Mouse (Mus musculus): Measurements from ENCODE around the gene Cox7a1. TPM values are rescaled to one million over a fixed set of nuclear protein-coding genes. Genes with fewer than 3 reads are reported as not detected.
"Not testable (repeated sequence)": the region's sequence is repeated elsewhere in the genome, so short reads cannot be mapped to it uniquely, and the experiment has no call there.

Cox7a1 gene
- polyA plus RNA-seq, 1 experiment from 2014 or later = 4.5 TPM

DNA sequence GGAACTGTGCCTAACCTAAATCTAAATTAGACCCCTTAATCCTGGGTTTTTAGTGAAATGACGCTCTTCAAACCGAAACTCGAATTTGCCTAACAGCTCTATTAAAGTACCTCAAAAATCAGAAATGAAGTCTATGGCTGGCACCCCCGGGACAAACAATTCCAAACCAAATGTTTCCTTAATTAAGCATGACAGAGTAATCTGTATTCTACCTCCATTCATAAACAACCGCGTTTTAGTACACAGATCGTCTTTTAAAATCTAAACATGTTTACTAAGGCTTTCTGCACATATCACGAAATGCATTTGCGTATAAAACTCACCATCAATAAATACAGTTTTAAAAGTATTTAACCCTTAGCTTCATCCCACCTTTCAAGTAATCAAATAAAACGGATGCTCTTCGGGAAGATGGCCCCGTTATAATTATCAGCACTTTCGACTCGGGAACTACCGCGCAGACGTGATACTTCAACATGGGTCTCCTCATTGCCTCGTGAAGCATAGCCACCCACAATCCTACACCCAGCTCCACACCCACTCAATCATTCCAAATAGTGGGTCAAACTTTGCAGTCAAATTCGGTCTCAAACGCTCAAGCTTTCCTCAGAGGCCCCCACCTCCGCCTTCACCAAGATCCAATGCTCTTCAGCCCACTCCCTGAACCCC, 14.9 kb upstream of the Cox7a1 start:
- H3K9ac ChIP-seq (ENCODE audit: low read depth, low read length) = peak overlapping the region; percentile 93
- peak overlapping the region; percentile 94 for H3K27ac ChIP-seq (ENCODE audit: low read depth, low read length)
- ATAC-seq (ENCODE audit: low FRiP score, low TSS enrichment) = peak; percentile 38; the same call in 1 of the 2 replicates
- H3K9me3 ChIP-seq (ENCODE audit: control insufficient read depth, low read length) = peaks cover 35% of the 10 kb centered on the region
- H3K36me3 ChIP-seq (ENCODE audit: control insufficient read depth, insufficient read depth, low read length) = peaks cover 27% of the 10 kb centered on the region; the same call in 1 of the 2 replicates
- H3K27me3 ChIP-seq (ENCODE audit: control insufficient read depth, insufficient read depth, low read length) = no peaks in the 10 kb centered on the region
- peaks cover 6% of the 10 kb centered on the region for H3K4me1 ChIP-seq (ENCODE audit: control insufficient read depth, insufficient read depth, low read length)
- peak overlapping the region; percentile 77 for H3K4me3 ChIP-seq (ENCODE audit: low read length)
- peak overlapping the region; percentile 68 for H3K4me2 ChIP-seq (replicated peaks; ENCODE audit: low read depth, low read length)
- WGBS = 2% methylated on average over 21 of the region's 21 CpGs

- H3K9ac ChIP-seq (ENCODE audit: low read depth, low read length) = peak within 1 kb of the TSS; percentile 93
- peaks cover 29% of the 10 kb centered on the region for H3K9me3 ChIP-seq (ENCODE audit: control insufficient read depth, low read length)
- no peaks in the 10 kb centered on the region for H3K27me3 ChIP-seq (ENCODE audit: control insufficient read depth, insufficient read depth, low read length)
- H3K4me1 ChIP-seq (ENCODE audit: control insufficient read depth, insufficient read depth, low read length) = peaks cover 6% of the 10 kb centered on the region
- peaks cover 23% of the 10 kb centered on the region; the same call in 1 of the 2 replicates for H3K36me3 ChIP-seq (ENCODE audit: control insufficient read depth, insufficient read depth, low read length)
- peak; percentile 97 for ATAC-seq (ENCODE audit: low FRiP score, low TSS enrichment)
- H3K4me3 ChIP-seq (ENCODE audit: low read length) = peak within 1 kb of the TSS; percentile 77
- H3K4me2 ChIP-seq (replicated peaks; ENCODE audit: low read depth, low read length) = peak within 1 kb of the TSS; percentile 68
- peak within 1 kb of the TSS; percentile 94 for H3K27ac ChIP-seq (ENCODE audit: low read depth, low read length)
- WGBS = under 1% methylated on average over 36 of the region's 36 CpGs
These were observed 14.2 kb upstream of the Cox7a1 start, which contains the start of gene Zfp146 for GRCm38 (mm10) chr7:30169583-30170282. Gene Zfp146 (minus strand): TSS chr7:30169750.

GRCm38 (mm10) chr7:30170283-30170951, 13.5 kb upstream of the Cox7a1 start:
- Histone ChIP-seq H3K36me3 (ENCODE audit: control insufficient read depth, insufficient read depth, low read length) (peaks cover 17% of the 10 kb centered on the region; the same call in 1 of the 2 replicates), H3K4me3 (ENCODE audit: low read length) (peak overlapping the region; percentile 77), H3K9ac (ENCODE audit: low read depth, low read length) (peak overlapping the region; percentile 93), H3K9me3 (ENCODE audit: control insufficient read depth, low read length) (peaks cover 22% of the 10 kb centered on the region), H3K4me1 (ENCODE audit: control insufficient read depth, insufficient read depth, low read length) (peaks cover 6% of the 10 kb centered on the region), H3K4me2 (replicated peaks; ENCODE audit: low read depth, low read length) (peak overlapping the region; percentile 68), H3K27ac (ENCODE audit: low read depth, low read length) (peak overlapping the region; percentile 94), H3K27me3 (ENCODE audit: control insufficient read depth, insufficient read depth, low read length) (no peaks in the 10 kb centered on the region)
- 15% methylated on average over 11 of the region's 11 CpGs for WGBS
- peak; percentile 10 for ATAC-seq (ENCODE audit: low FRiP score, low TSS enrichment)

GRCm38 (mm10) chr7:30176474-30176873, 7.5 kb upstream of the Cox7a1 start:
- H3K4me2 ChIP-seq (replicated peaks; ENCODE audit: low read depth, low read length) = no peak overlapping the region
- no peaks in the 10 kb centered on the region for H3K4me1 ChIP-seq (ENCODE audit: control insufficient read depth, insufficient read depth, low read length)
- 87% methylated on average over 12 of the region's 12 CpGs for WGBS
- no peak overlapping the region for H3K9ac ChIP-seq (ENCODE audit: low read depth, low read length)
- no peak for ATAC-seq (ENCODE audit: low FRiP score, low TSS enrichment)
- no peak overlapping the region for H3K4me3 ChIP-seq (ENCODE audit: low read length)
- H3K27me3 ChIP-seq (ENCODE audit: control insufficient read depth, insufficient read depth, low read length) = no peaks in the 10 kb centered on the region
- no peak overlapping the region for H3K27ac ChIP-seq (ENCODE audit: low read depth, low read length)
- no peaks in the 10 kb centered on the region for H3K9me3 ChIP-seq (ENCODE audit: control insufficient read depth, low read length)
- H3K36me3 ChIP-seq (ENCODE audit: control insufficient read depth, insufficient read depth, low read length) = peaks cover 14% of the 10 kb centered on the region

DNA sequence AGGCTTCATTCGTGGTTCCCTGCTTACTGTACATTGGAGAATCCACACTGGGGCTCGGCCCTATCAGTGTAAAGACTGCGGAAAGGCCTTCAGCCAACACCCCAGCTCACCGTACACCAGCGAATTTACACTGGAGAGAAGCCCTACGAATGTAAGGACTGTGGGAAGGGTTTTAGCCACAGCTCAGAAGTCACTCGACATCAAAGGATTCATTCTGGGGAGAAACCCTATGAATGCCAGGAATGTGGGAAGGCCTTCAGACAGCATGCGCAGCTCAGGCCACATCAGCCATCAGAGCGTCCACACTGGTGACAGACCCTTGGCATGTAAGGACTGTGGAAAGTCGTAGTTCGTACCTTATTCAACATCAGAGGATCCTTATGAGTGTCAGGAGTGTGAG, 5.7 kb upstream of the Cox7a1 start:
- Histone ChIP-seq H3K9ac (ENCODE audit: low read depth, low read length) (no peak overlapping the region), H3K27ac (ENCODE audit: low read depth, low read length) (no peak overlapping the region), H3K4me2 (replicated peaks; ENCODE audit: low read depth, low read length) (no peak overlapping the region), H3K36me3 (ENCODE audit: control insufficient read depth, insufficient read depth, low read length) (peaks cover 14% of the 10 kb centered on the region), H3K4me1 (ENCODE audit: control insufficient read depth, insufficient read depth, low read length) (no peaks in the 10 kb centered on the region), H3K4me3 (ENCODE audit: low read length) (no peak overlapping the region), H3K9me3 (ENCODE audit: control insufficient read depth, low read length) (no peaks in the 10 kb centered on the region), H3K27me3 (ENCODE audit: control insufficient read depth, insufficient read depth, low read length) (no peaks in the 10 kb centered on the region)
- ATAC-seq (ENCODE audit: low FRiP score, low TSS enrichment) = no peak
- WGBS = 85% methylated on average over 11 of the region's 11 CpGs

GRCm38 (mm10) chr7:30181308-30181707, 2.6 kb upstream of the Cox7a1 start:
- ATAC-seq (ENCODE audit: low FRiP score, low TSS enrichment) = no peak; the same call in 1 of the 2 replicates
- Histone ChIP-seq H3K9ac (ENCODE audit: low read depth, low read length) (no peak overlapping the region), H3K27me3 (ENCODE audit: control insufficient read depth, insufficient read depth, low read length) (no peaks in the 10 kb centered on the region), H3K27ac (ENCODE audit: low read depth, low read length) (no peak overlapping the region), H3K4me3 (ENCODE audit: low read length) (no peak overlapping the region), H3K9me3 (ENCODE audit: control insufficient read depth, low read length) (no peaks in the 10 kb centered on the region), H3K36me3 (ENCODE audit: control insufficient read depth, insufficient read depth, low read length) (peaks cover 23% of the 10 kb centered on the region), H3K4me2 (replicated peaks; ENCODE audit: low read depth, low read length) (no peak overlapping the region), H3K4me1 (ENCODE audit: control insufficient read depth, insufficient read depth, low read length) (no peaks in the 10 kb centered on the region; the same call in 1 of the 2 replicates)
- 4% methylated on average over 4 of the region's 4 CpGs for WGBS

GRCm38 (mm10) chr7:30181929-30182328, 2.0 kb upstream of the Cox7a1 start:
- not testable (repeated sequence) for H3K9ac ChIP-seq (ENCODE audit: low read depth, low read length); H3K4me1 ChIP-seq (ENCODE audit: control insufficient read depth, insufficient read depth, low read length); H3K27ac ChIP-seq (ENCODE audit: low read depth, low read length); H3K4me3 ChIP-seq (ENCODE audit: low read length); ATAC-seq (ENCODE audit: low FRiP score, low TSS enrichment); H3K9me3 ChIP-seq (ENCODE audit: control insufficient read depth, low read length); H3K27me3 ChIP-seq (ENCODE audit: control insufficient read depth, insufficient read depth, low read length); H3K4me2 ChIP-seq (replicated peaks; ENCODE audit: low read depth, low read length)
- 92% methylated on average over 10 of the region's 10 CpGs for WGBS
- H3K36me3 ChIP-seq (ENCODE audit: control insufficient read depth, insufficient read depth, low read length) = peaks cover 29% of the 10 kb centered on the region

DNA sequence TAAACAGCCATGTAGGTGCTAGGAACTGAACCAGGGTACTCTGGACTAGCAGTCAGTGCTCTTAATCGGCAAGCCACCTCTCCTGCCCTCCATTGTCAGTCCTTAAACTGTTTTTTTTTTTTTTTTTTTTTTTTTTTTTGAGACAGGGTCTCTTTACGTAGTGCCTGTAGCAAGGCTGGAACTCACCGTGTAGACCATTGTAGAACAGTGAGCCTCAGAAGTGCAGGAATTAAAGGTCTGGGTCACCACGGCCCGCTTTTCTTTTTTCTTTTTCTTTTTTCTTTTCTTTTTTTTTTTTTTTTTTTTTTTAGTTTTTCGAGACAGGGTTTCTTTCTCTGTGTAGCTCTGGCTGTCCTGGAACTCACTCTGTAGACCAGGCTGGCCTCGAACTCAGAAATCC, 755 bp upstream of the Cox7a1 start:
- peaks cover 35% of the 10 kb centered on the region for H3K36me3 ChIP-seq (ENCODE audit: control insufficient read depth, insufficient read depth, low read length)
- not testable (repeated sequence) for H3K27me3 ChIP-seq (ENCODE audit: control insufficient read depth, insufficient read depth, low read length); H3K9ac ChIP-seq (ENCODE audit: low read depth, low read length); H3K27ac ChIP-seq (ENCODE audit: low read depth, low read length); H3K9me3 ChIP-seq (ENCODE audit: control insufficient read depth, low read length); H3K4me2 ChIP-seq (replicated peaks; ENCODE audit: low read depth, low read length); H3K4me1 ChIP-seq (ENCODE audit: control insufficient read depth, insufficient read depth, low read length); ATAC-seq (ENCODE audit: low FRiP score, low TSS enrichment); H3K4me3 ChIP-seq (ENCODE audit: low read length)
- 81% methylated on average over 7 of the region's 7 CpGs for WGBS

Data from kidney, embryonic 14.5 days (tissue).